Mouse (Mus musculus) MN1 (cell line): ENCODE data around the gene Olfr1442.
"Not testable (repeated sequence)": the region's sequence is repeated elsewhere in the genome, so short reads cannot be mapped to it uniquely, and the experiment has no call there.

ENCODE experiments used
- DNase-seq: peaks from one replicate; pipeline ENCODE4 v3.0.0-alpha.2; 2016; ENCODE audit warnings: low spot score

The Olfr1442 gene

GRCm38 (mm10) chr19:12670139-12670538 is at the start of gene Olfr1442:
TSS of gene Olfr1442 (plus strand) at chr19:12670439.
- no peak for DNase-seq

- no peak for DNase-seq
Observed at GRCm38 (mm10) chr19:12633176-12633575, 37.1 kb upstream of the Olfr1442 start, which contains the start of gene Glyat. TSS of gene Glyat (plus strand) at chr19:12633308.

GRCm38 (mm10) chr19:12634259-12634658 is 36.0 kb upstream of the Olfr1442 start:
- DNase-seq: no peak

GRCm38 (mm10) chr19:12634963-12635362 is 35.3 kb upstream of the Olfr1442 start:
- no peak for DNase-seq

- DNase-seq: no peak
Observed at GRCm38 (mm10) chr19:12636863-12637262, 33.4 kb upstream of the Olfr1442 start.

GRCm38 (mm10) chr19:12638049-12638448 is 32.2 kb upstream of the Olfr1442 start:
- no peak for DNase-seq

- DNase-seq: no peak
Observed at GRCm38 (mm10) chr19:12649511-12649910, 20.7 kb upstream of the Olfr1442 start.

- no peak for DNase-seq
Observed at GRCm38 (mm10) chr19:12666156-12666555, 4.1 kb upstream of the Olfr1442 start.

- not testable (repeated sequence) for DNase-seq
Observed at GRCm38 (mm10) chr19:12668601-12669000, 1.6 kb upstream of the Olfr1442 start.

GRCm38 (mm10) chr19:12671051-12671450 is 812 bp downstream of the Olfr1442 start:
- no peak for DNase-seq

- no peak for DNase-seq
Observed at GRCm38 (mm10) chr19:12677812-12678211, 7.6 kb downstream of the Olfr1442 start, which contains the start of gene Olfr1443. TSS of gene Olfr1443 (plus strand) at chr19:12678112.

GRCm38 (mm10) chr19:12684638-12685037 is 14.4 kb downstream of the Olfr1442 start:
- no peak for DNase-seq

GRCm38 (mm10) chr19:12685231-12685630 is 15.0 kb downstream of the Olfr1442 start:
- no peak for DNase-seq

- no peak for DNase-seq
Observed at GRCm38 (mm10) chr19:12695590-12695989, 25.4 kb downstream of the Olfr1442 start, which contains the start of gene Keg1. TSS of gene Keg1 (plus strand) at chr19:12695786.

GRCm38 (mm10) chr19:12696221-12696620 is 26.0 kb downstream of the Olfr1442 start:
- DNase-seq: no peak

GRCm38 (mm10) chr19:12708458-12708857 is 38.2 kb downstream of the Olfr1442 start:
- DNase-seq: no peak

GRCm38 (mm10) chr19:12708986-12709385 is 38.7 kb downstream of the Olfr1442 start:
- DNase-seq: no peak

- DNase-seq: no peak
Observed at GRCm38 (mm10) chr19:12719189-12719588, 49.0 kb downstream of the Olfr1442 start.

GRCm38 (mm10) chr19:12720463-12720862 is 50.2 kb downstream of the Olfr1442 start:
- DNase-seq: no peak

GRCm38 (mm10) chr19:12720919-12721318 is 50.7 kb downstream of the Olfr1442 start:
- not testable (repeated sequence) for DNase-seq

- DNase-seq: not testable (repeated sequence)
Observed at GRCm38 (mm10) chr19:12721596-12721995, 51.4 kb downstream of the Olfr1442 start.

- peak; percentile 5 for DNase-seq
Observed at GRCm38 (mm10) chr19:12722308-12722707, 52.1 kb downstream of the Olfr1442 start.

- no peak for DNase-seq
Observed at GRCm38 (mm10) chr19:12725851-12726250, 55.6 kb downstream of the Olfr1442 start.
